Mouse (Mus musculus) right cerebral cortex, postnatal 36 days (tissue): Measurements from ENCODE around the gene Syncrip.
"Not testable (repeated sequence)": the region's sequence is repeated elsewhere in the genome, so short reads cannot be mapped to it uniquely, and the experiment has no call there.

ENCODE experiments used
- DNase-seq, 2 experiments: peaks; one replicate each; pipeline ENCODE4 v3.0.0; 2022; ENCODE audit warnings: low spot score in 2 of 2, mixed read lengths in 1 of 2

The Syncrip gene

DNA sequence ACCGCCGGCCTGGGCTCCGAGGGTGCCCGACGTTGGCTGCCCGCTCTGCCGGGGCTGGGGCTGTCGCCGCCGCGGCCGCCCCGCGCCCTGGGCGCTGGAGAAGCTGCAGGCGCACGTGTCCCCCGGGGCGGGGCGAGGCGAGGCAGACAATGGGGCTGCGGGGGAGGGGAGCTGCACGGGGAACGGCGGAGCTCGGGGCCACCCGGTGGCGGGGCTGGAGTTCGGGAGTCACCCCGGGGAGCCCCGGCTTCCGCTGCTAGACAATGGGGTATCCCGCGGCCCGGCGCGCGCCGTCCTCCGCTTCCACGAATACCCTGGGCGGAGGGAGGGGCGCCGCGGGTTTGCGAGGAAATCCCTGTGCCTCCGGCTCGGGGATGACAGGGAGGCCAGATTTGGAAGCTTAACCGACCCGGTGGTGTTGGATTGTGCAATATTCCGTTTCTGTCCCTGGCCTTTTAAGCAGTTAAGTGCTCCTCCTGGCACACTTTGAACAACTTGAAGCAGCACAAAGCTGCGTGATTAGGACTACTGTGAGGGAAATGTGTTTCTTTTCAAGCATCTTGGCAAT is 539 bp upstream of the Syncrip start:
- DNase-seq: peak in 1 of 2 experiments; percentile 77

DNA sequence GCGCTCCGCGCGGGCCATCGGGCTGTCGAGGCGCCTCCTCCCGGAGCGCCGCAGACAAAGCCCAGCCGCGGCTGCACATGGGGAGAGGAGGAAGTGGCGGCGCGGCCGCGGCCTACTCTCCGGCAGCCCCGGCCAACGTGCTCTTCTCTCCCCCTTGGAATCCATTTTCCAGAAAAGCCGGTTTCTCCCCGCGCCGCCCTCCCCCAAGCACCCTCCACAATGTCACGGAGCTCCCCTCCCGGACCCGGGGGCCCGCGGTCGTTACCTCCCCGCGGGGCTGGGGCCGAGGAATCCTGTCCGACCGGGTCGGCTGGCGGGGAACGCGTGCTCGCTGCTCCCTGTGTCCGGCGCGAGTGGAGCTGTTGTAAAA is 598 bp downstream of the Syncrip start:
- peak; percentile 12 to 20 for DNase-seq

DNA sequence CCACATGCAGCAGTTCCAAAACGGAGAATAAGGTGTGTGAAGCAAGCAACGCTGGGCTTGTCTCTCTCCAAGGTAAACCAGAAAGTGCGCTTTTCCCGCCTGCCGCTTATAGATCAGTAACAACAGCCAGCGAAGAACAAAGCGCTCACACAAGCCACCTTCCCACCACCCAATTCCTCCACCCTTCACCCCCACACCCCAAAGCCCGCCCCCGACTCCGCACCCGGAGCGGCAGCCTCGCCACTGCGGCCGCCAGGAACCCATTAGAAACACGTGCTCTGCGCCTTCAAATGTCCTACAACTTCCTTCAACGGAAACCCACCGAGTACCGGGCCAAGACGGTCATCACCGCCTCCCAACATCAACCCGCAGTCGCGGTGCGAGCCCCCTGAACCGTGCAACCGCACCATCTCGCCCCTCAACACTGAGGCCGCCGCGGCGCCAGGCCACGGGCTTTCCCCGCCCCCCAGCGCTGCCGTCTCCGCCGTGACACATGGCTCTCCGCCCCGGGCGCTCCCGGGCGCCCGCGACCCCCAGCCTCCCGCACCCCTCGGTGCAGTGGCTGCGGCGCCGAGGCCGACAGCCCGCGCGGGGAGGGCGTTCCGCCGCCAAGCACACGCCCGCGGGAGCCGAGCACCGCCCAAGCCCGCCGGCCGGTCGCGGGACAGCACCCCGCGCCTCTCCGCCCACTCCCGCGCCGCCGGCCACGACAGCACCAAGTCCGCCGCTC is 1.1 kb downstream of the Syncrip start:
- DNase-seq: peak; percentile 18 to 20

- DNase-seq: no peak
Observed at GRCm38 (mm10) chr9:88480120-88480519, 2.3 kb downstream of the Syncrip start.

- DNase-seq: no peak
Observed at GRCm38 (mm10) chr9:88476138-88476537, 6.2 kb downstream of the Syncrip start.

DNA sequence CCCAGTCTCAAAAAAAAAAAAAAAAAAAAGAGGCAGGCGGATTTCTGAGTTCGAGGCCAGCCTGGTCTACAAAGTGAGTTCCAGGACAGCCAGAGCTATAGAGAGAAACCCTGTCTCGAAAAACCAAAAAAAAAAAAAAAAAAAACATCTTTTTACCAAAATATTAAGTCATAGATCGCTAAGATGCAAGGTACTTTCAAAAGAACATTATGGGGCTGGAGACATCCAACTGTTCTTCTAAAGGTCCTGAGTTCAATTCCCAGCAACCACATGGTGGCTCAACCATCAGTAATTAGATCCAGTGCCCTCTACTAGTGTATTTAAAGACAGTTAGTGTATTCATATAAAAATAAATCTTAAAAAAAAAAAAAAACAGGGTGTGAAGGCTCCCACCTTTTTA is 21.4 kb downstream of the Syncrip start:
- not testable (repeated sequence) for DNase-seq

DNA sequence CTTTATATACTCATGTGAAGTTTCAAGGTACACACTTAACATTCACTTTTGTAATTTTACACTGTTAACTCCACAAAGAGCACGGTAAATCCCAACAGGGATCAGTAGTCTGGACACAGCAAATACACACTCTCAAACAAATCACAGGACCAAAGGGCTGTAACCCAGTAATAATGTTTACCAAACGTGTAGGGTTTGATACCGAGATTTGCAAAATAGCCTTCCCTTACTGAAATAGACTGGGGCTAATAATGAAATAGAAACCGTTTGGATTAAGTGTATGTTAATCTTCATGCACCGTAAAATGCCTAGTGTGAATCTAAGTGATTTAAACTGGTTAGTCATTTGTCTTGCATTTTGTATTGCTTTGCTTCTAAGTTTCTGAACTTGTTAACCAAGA is 42.4 kb downstream of the Syncrip start:
- no peak for DNase-seq

DNA sequence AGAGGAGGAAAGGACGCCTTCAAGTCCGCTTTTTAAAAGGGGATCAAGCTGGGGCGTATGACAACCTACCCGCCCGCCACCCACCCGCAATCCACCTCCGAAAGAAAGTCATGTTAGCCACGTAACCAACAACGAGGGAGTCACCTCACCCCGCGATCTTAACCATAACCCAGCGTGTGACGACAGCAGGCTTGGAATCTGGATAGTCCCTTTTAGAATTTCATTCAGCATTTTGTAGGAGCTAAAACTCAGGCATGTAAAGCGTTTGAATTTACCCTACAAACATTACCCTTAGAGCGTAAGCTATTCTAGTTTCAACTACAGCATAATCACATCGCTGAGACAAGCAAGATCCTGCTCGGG is 43.2 kb downstream of the Syncrip start:
- DNase-seq: no peak

GRCm38 (mm10) chr9:88438555-88439237 is 43.7 kb downstream of the Syncrip start, which contains the start of gene Snx14:
Gene Snx14 (minus strand): TSS chr9:88438958.
- DNase-seq: peak; percentile 96 to 97

DNA sequence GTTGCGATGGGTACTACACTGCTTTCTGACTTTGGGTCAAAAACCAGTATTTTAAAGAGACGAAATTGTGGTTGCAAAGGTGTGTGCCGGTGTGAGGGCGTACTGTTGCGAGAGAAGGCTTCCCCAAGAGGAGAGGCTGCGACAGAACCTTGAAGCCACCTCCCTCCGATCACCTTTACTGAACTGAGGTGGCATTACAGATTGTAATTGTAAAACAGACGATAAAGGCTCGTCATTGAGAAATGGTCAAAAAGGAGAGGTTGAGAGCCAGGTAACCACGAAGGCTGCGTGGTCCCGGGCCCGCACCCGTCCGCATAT is 44.2 kb downstream of the Syncrip start:
- no peak for DNase-seq

DNA sequence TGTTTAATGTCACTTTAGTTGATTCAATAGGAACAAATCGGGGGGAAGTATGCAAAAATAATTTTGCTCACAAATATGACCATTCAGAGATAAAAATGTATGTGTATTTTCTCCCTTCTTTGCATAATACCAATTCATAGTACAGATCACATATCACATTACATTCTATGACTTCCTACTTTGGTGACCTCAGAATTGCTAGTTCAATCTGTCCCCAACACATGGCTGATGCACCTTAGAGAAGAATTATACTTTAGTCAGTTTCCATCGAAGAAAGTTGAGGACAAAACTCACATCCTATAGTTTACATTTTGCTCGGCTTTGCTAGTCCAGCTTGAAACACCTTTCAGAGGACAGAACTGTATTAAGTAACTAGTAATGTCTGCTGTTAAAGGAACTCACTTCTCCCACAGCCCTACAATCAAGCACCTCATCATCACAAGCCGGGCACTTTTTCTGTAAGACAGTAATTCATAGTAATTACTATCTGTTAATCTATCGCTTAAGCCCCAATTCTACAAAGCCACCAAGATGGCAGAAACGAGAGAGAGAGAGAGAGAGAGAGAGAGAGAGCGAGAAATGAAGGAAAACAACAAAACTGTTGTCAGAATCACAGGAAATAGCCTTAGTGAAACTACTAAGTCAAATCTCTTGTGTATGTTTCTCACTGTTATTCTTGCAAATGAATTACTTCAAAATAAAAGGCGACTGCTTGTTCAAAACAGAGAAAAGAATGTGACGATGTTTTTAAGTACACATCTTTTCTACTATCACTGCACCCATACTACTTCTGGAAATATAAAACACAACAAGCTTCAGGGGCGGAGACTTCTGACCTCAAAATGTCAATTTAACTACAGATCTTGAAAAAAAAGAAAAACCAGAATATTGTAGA is 44.8 kb downstream of the Syncrip start:
- no peak for DNase-seq

DNA sequence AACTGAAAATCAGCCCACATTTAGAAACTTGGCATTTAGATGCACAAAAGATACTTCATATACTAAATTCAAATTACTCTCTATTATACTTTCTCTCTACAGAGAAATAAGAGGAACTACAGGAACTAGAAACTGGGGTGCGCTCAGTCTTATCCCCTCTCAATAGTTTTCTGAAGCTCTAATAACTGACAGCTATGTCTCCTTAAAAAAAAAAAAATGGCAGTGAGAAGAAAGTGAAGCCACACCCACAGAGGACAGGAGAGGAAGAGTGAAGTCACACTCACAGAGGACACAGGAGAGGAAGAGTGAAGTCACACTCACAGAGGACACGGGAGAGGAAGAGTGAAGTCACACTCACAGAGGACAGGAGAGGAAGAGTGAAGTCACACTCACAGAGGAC is 58.0 kb downstream of the Syncrip start:
- DNase-seq: no peak

GRCm38 (mm10) chr9:88422428-88422827 is 59.9 kb downstream of the Syncrip start:
- DNase-seq: no peak

DNA sequence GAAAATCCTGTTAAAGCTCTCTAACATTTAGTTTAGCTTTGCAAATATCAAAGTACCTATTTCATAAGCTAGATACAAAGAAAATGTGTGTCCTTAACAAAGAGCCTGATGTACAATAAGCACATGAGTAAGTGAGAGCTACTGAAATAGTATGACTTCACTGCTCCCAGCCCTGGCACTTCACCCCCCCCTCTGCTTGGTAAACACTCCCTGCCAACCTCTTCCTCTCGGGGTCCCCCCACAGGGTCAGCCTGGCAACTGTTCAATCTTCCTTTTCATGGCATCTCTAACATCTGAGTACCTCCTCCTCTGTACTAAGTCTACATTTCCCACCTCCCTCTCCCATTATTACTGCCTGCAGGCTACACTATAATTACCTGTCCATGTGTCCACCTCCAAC is 65.6 kb downstream of the Syncrip start:
- no peak for DNase-seq

- no peak for DNase-seq
Observed at GRCm38 (mm10) chr9:88409978-88410377, 72.4 kb downstream of the Syncrip start.

DNA sequence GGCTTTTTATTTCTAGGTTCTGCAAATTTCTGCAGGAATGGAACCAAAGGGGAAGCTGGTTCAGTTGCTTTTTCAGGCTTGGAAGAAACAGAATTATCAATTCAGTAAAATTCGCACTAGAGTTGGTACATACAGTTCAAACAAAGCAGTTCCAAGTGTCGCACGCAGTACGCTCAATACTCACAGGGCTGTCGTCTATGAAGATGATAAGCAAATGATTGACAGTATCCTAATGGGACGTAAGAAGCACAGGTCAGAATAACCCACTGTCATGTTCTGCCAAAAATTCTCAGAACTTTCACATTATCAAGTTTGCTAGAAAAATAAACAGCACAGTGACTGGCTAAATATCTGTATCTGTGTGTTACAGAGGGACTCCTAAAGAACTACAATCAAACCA is 77.9 kb downstream of the Syncrip start:
- DNase-seq: no peak

- DNase-seq: no peak
Observed at GRCm38 (mm10) chr9:88404088-88404487, 78.3 kb downstream of the Syncrip start.

DNA sequence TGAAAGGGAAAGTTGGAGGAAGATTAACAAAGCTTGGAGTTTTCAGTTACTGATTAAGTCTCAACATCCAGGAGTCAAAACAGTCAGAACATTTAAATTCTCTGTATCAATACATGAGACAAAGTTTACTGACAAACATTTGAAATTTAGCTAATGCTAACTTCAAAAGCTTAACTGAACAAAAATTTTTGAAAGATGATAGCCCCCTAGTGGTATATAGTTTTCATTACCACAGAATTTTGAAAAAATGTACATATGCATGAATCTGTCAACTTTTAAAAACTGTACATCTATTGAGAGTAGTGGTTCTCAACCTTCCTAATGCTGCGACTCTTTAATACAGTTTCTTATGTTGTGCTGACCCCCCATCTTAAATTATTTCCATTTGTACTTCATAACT is 83.9 kb downstream of the Syncrip start:
- no peak for DNase-seq
